Mouse (Mus musculus) neural tube, embryonic 15.5 days (tissue): ENCODE data around the gene Itga1. TPM values are rescaled to one million over a fixed set of nuclear protein-coding genes. Genes with fewer than 3 reads are reported as not detected.

Source experiments
- ATAC-seq: fragments of 200-750 bp; cut with Nextera tagmentation; 2 replicates; pipeline ENCODE4 v1.8.0; 2017; ENCODE audit warnings: mild to moderate bottlenecking, moderate TSS enrichment, moderate library complexity; ENCODE audit not compliant: low FRiP score
- H3K27ac ChIP-seq: fragments of 300-500 bp; sonication (generic); replicated peaks from 2 replicates; pipeline ENCODE4 v1.5.1; 2015; ENCODE audit warnings: mild to moderate bottlenecking, inconsistent platforms
- H3K27me3 ChIP-seq: fragments of 300-500 bp; sonication (generic); replicated peaks from 2 replicates; pipeline ENCODE4 v1.6.1; 2015; ENCODE audit warnings: inconsistent platforms
- H3K36me3 ChIP-seq: fragments of 300-500 bp; sonication (generic); 2 replicates; pipeline ENCODE4 v1.6.1; 2015; ENCODE audit warnings: inconsistent platforms
- H3K4me1 ChIP-seq: fragments of 300-500 bp; sonication (generic); 2 replicates; pipeline ENCODE4 v1.6.1; 2015; ENCODE audit warnings: inconsistent platforms
- H3K4me2 ChIP-seq: fragments of 300-500 bp; sonication (generic); 2 replicates; pipeline ENCODE4 v1.6.1; 2015; ENCODE audit warnings: inconsistent platforms, mild to moderate bottlenecking, moderate library complexity
- H3K4me3 ChIP-seq: fragments of 300-500 bp; sonication (generic); replicated peaks from 2 replicates; pipeline ENCODE4 v1.5.1; 2015; ENCODE audit warnings: mild to moderate bottlenecking, inconsistent platforms
- H3K9ac ChIP-seq: fragments of 300-500 bp; sonication (generic); replicated peaks from 2 replicates; pipeline ENCODE4 v1.6.1; 2015; ENCODE audit warnings: mild to moderate bottlenecking, inconsistent platforms
- H3K9me3 ChIP-seq: fragments of 300-500 bp; sonication (generic); replicated peaks from 2 replicates; pipeline ENCODE4 v1.6.1; 2016; ENCODE audit warnings: inconsistent platforms
- WGBS: fragments of 180-500 bp; shearing (Covaris S2); methylation state at CpG from one replicate; pipeline ENCODE4 v1.1.7; 2015; ENCODE audit warnings: mixed read lengths; 5-methylcytosine and 5-hydroxymethylcytosine counted together
- polyA plus RNA-seq: library from polyadenylated mRNA; unstranded; fragments of >200 nt; fragmentation: Nextera tagmentation; extraction: Ambion mirVana; gene quantifications from 2 replicates; pipeline ENCODE4 v1.2.1, GENCODE M21; 2015

The Itga1 gene
- polyA plus RNA-seq, 1 experiment from 2014 or later = 7.0 TPM

- no peaks in the 10 kb centered on the region for H3K9me3 ChIP-seq
- no peaks in the 10 kb centered on the region for H3K27me3 ChIP-seq
- 88% methylated on average over 6 of the region's 6 CpGs for WGBS
- no peak overlapping the region for H3K4me3 ChIP-seq
- no peak for ATAC-seq
- H3K4me2 ChIP-seq = no peak overlapping the region
- no peaks in the 10 kb centered on the region for H3K36me3 ChIP-seq
- H3K9ac ChIP-seq = no peak overlapping the region
- no peaks in the 10 kb centered on the region for H3K4me1 ChIP-seq
- H3K27ac ChIP-seq = no peak overlapping the region
These were observed 22.6 kb downstream of the Itga1 start for GRCm38 (mm10) chr13:115078997-115079685.

- 84% methylated on average over 9 of the region's 9 CpGs for WGBS
- ATAC-seq = no peak
- H3K9ac ChIP-seq = no peak overlapping the region
- no peak overlapping the region for H3K27ac ChIP-seq
- H3K4me1 ChIP-seq = no peaks in the 10 kb centered on the region
- no peaks in the 10 kb centered on the region for H3K9me3 ChIP-seq
- no peak overlapping the region for H3K4me3 ChIP-seq
- H3K4me2 ChIP-seq = no peak overlapping the region
- H3K27me3 ChIP-seq = no peaks in the 10 kb centered on the region
- H3K36me3 ChIP-seq = no peaks in the 10 kb centered on the region
These were observed 24.2 kb downstream of the Itga1 start for GRCm38 (mm10) chr13:115077346-115078134.

GRCm38 (mm10) chr13:115072386-115072785, 29.4 kb downstream of the Itga1 start:
- no peaks in the 10 kb centered on the region for H3K4me1 ChIP-seq
- 93% methylated on average over 6 of the region's 6 CpGs for WGBS
- no peak overlapping the region for H3K27ac ChIP-seq
- H3K4me3 ChIP-seq = no peak overlapping the region
- H3K9ac ChIP-seq = no peak overlapping the region
- H3K4me2 ChIP-seq = no peak overlapping the region
- H3K27me3 ChIP-seq = no peaks in the 10 kb centered on the region
- no peak for ATAC-seq
- no peaks in the 10 kb centered on the region for H3K36me3 ChIP-seq
- no peaks in the 10 kb centered on the region for H3K9me3 ChIP-seq

- no peak for ATAC-seq
These were observed 30.3 kb downstream of the Itga1 start for GRCm38 (mm10) chr13:115071431-115071830.

GRCm38 (mm10) chr13:115067968-115068330, 33.8 kb downstream of the Itga1 start:
- no peaks in the 10 kb centered on the region for H3K4me1 ChIP-seq
- H3K9me3 ChIP-seq = no peaks in the 10 kb centered on the region
- no peak overlapping the region for H3K9ac ChIP-seq
- no peaks in the 10 kb centered on the region for H3K36me3 ChIP-seq
- no peak for ATAC-seq
- H3K4me3 ChIP-seq = no peak overlapping the region
- no peak overlapping the region for H3K27ac ChIP-seq
- H3K27me3 ChIP-seq = no peaks in the 10 kb centered on the region
- 90% methylated on average over 1 of the region's 1 CpGs for WGBS
- H3K4me2 ChIP-seq = no peak overlapping the region

More at GRCm38 (mm10) chr13:115071431-115071830, 30.3 kb downstream of the Itga1 start:
- Histone ChIP-seq H3K9me3 (no peaks in the 10 kb centered on the region), H3K27ac (no peak overlapping the region), H3K27me3 (no peaks in the 10 kb centered on the region), H3K4me1 (no peaks in the 10 kb centered on the region), H3K9ac (no peak overlapping the region), H3K36me3 (no peaks in the 10 kb centered on the region), H3K4me2 (no peak overlapping the region), H3K4me3 (no peak overlapping the region)
- 89% methylated on average over 3 of the region's 3 CpGs for WGBS

GRCm38 (mm10) chr13:115067324-115067967, 34.3 kb downstream of the Itga1 start:
- Histone ChIP-seq H3K4me2 (no peak overlapping the region), H3K4me3 (no peak overlapping the region), H3K27me3 (no peaks in the 10 kb centered on the region), H3K36me3 (no peaks in the 10 kb centered on the region), H3K27ac (no peak overlapping the region), H3K9me3 (no peaks in the 10 kb centered on the region), H3K9ac (no peak overlapping the region), H3K4me1 (no peaks in the 10 kb centered on the region)
- no peak for ATAC-seq
- WGBS = 66% methylated on average over 4 of the region's 4 CpGs

GRCm38 (mm10) chr13:115057555-115057954, 44.2 kb downstream of the Itga1 start:
- Histone ChIP-seq H3K4me1 (no peaks in the 10 kb centered on the region), H3K9ac (no peak overlapping the region), H3K4me3 (no peak overlapping the region), H3K36me3 (no peaks in the 10 kb centered on the region), H3K9me3 (no peaks in the 10 kb centered on the region), H3K27ac (no peak overlapping the region), H3K27me3 (no peaks in the 10 kb centered on the region), H3K4me2 (no peak overlapping the region)
- 86% methylated on average over 5 of the region's 5 CpGs for WGBS
- no peak for ATAC-seq

GRCm38 (mm10) chr13:115054783-115055182, 47.0 kb downstream of the Itga1 start:
- H3K4me2 ChIP-seq = peak overlapping the region; percentile 17; the same call in 1 of the 2 replicates
- H3K36me3 ChIP-seq = no peaks in the 10 kb centered on the region
- H3K27ac ChIP-seq = no peak overlapping the region
- H3K4me1 ChIP-seq = no peaks in the 10 kb centered on the region
- H3K4me3 ChIP-seq = no peak overlapping the region
- H3K9ac ChIP-seq = no peak overlapping the region
- WGBS = 11% methylated on average over 9 of the region's 9 CpGs
- ATAC-seq = no peak
- H3K27me3 ChIP-seq = no peaks in the 10 kb centered on the region
- H3K9me3 ChIP-seq = no peaks in the 10 kb centered on the region

- Histone ChIP-seq H3K27ac (no peak overlapping the region), H3K4me2 (no peak overlapping the region), H3K4me1 (no peaks in the 10 kb centered on the region), H3K9me3 (no peaks in the 10 kb centered on the region), H3K27me3 (no peaks in the 10 kb centered on the region), H3K4me3 (no peak overlapping the region), H3K9ac (no peak overlapping the region), H3K36me3 (no peaks in the 10 kb centered on the region)
- 56% methylated on average over 7 of the region's 7 CpGs for WGBS
- no peak for ATAC-seq
These were observed 49.2 kb downstream of the Itga1 start for GRCm38 (mm10) chr13:115052568-115052967.

GRCm38 (mm10) chr13:115050660-115051559, 50.9 kb downstream of the Itga1 start:
- Histone ChIP-seq H3K27me3 (no peaks in the 10 kb centered on the region), H3K4me2 (no peak overlapping the region), H3K9ac (no peak overlapping the region), H3K27ac (no peak overlapping the region), H3K4me3 (no peak overlapping the region), H3K4me1 (no peaks in the 10 kb centered on the region), H3K9me3 (no peaks in the 10 kb centered on the region), H3K36me3 (no peaks in the 10 kb centered on the region)
- WGBS = 75% methylated on average over 13 of the region's 13 CpGs
- ATAC-seq = no peak

GRCm38 (mm10) chr13:115042652-115043051, 59.1 kb downstream of the Itga1 start:
- no peak for ATAC-seq
- no peaks in the 10 kb centered on the region for H3K4me1 ChIP-seq
- no peak overlapping the region for H3K9ac ChIP-seq
- H3K36me3 ChIP-seq = no peaks in the 10 kb centered on the region
- WGBS = 70% methylated on average over 2 of the region's 2 CpGs
- no peaks in the 10 kb centered on the region for H3K27me3 ChIP-seq
- no peak overlapping the region for H3K4me2 ChIP-seq
- H3K27ac ChIP-seq = no peak overlapping the region
- H3K4me3 ChIP-seq = no peak overlapping the region
- H3K9me3 ChIP-seq = no peaks in the 10 kb centered on the region
